Mouse (Mus musculus) spleen, adult 2 months (tissue): Measurements from ENCODE around the gene Cryab.

Experiments used
- CTCF ChIP-seq: fragments of 200-500 bp; IDR thresholded peaks from 2 replicates; pipeline ENCODE4 v1.5.1; 2011; ENCODE audit warnings: mild to moderate bottlenecking, inconsistent platforms; ENCODE audit not compliant: insufficient read depth, insufficient read length, insufficient replicate concordance; ENCODE audit errors: extremely low read depth
- POLR2A ChIP-seq: fragments of 200-500 bp; IDR thresholded peaks from 2 replicates; pipeline ENCODE4 v1.6.1; 2011; ENCODE audit warnings: low read depth, low read length, inconsistent platforms

GRCm38 (mm10) chr9:50722451-50722911 is 28.6 kb upstream of the Cryab start:
- TF ChIP-seq POLR2A (no peak), CTCF (no peak)
